Mouse (Mus musculus) splenic B cell, adult 2 months (primary cell): ENCODE measurements around the gene Nedd9.

Source experiments
- DNase-seq: peaks from one replicate; pipeline ENCODE4 v3.0.0-alpha.2; 2011; ENCODE audit warnings: low read depth, low spot score
- H3K27me3 ChIP-seq: 2 replicates; pipeline ENCODE4 v1.6.1; 2012; ENCODE audit warnings: mild to moderate bottlenecking, low read length, moderate library complexity, mixed read lengths; ENCODE audit not compliant: control insufficient read depth, poor library complexity, insufficient read depth, severe bottlenecking
- H3K36me3 ChIP-seq: 2 replicates; pipeline ENCODE4 v1.6.1; 2012; ENCODE audit warnings: mild to moderate bottlenecking, low read length, moderate library complexity, mixed read lengths; ENCODE audit not compliant: control insufficient read depth, poor library complexity, insufficient read depth, severe bottlenecking

Nedd9 gene

GRCm38 (mm10) chr13:41352352-41352751 lies 134.8 kb downstream of the Nedd9 start:
- no peak for DNase-seq
- Histone ChIP-seq H3K27me3 (no peaks in the 10 kb centered on the region), H3K36me3 (no peaks in the 10 kb centered on the region)

DNA sequence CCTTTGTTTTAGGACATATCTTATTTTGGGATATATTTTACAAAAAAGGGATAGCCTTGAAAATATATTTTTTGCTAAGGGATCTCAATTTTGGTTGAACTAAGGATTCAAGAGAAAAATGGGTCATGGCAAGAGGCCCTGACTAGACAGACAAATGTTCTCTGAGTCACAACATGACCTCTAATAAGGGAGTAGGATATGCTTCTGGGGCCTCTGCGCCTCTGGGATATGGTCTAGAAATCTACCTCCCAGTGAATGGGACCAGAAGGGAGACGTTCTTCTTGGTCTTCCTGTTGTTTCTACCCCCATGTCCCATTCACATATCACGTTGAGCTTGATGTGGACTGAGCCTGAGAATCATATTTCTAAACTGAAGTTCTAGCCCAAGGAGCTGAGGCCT lies 136.6 kb downstream of the Nedd9 start:
- DNase-seq: no peak
- no peaks in the 10 kb centered on the region for H3K36me3 ChIP-seq
- H3K27me3 ChIP-seq: no peaks in the 10 kb centered on the region

GRCm38 (mm10) chr13:41349770-41350169 lies 137.4 kb downstream of the Nedd9 start:
- Histone ChIP-seq H3K36me3 (no peaks in the 10 kb centered on the region), H3K27me3 (no peaks in the 10 kb centered on the region)
- no peak for DNase-seq

DNA sequence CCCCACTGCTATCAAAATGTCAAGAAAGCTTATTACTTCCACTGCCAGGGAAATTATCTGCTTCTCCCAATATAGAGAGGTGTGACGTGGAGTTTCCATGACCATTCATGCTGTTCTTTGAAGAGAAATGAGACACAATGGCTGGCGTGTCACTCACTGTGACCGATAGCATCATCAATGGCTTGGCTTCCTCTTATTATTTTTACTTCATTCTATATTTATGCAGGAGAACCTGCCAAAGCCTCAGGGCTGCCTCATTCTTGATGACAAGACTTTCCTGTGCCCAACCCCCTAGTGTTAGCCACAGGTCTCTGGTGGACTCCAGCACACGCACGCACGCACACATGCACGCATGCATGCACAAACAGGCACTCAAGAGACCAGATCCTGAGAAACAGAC lies 141.4 kb downstream of the Nedd9 start:
- DNase-seq: peak; percentile 84
- Histone ChIP-seq H3K36me3 (peaks cover 2% of the 10 kb centered on the region; the same call in 1 of the 2 replicates), H3K27me3 (no peaks in the 10 kb centered on the region)

DNA sequence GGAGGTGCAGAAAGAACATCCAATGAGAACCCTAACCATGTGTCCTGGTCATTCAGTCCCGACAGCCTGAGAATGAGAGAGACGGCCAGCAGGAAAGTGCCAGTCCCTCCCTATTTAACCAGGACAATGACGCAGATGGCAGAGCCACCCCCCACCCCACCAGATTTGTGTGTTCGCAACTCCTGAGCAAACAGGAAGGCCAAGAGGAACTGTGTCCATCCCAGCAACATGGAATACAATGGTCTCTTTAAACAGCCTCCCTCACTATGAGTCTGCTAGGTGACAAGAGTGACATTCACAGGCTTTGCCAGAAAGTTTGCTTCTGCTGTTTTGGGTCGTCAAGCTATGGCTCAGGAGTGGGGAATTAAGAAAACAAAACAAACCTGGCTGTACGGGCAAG lies 141.9 kb downstream of the Nedd9 start:
- H3K36me3 ChIP-seq: peaks cover 2% of the 10 kb centered on the region; the same call in 1 of the 2 replicates
- no peak for DNase-seq

DNA sequence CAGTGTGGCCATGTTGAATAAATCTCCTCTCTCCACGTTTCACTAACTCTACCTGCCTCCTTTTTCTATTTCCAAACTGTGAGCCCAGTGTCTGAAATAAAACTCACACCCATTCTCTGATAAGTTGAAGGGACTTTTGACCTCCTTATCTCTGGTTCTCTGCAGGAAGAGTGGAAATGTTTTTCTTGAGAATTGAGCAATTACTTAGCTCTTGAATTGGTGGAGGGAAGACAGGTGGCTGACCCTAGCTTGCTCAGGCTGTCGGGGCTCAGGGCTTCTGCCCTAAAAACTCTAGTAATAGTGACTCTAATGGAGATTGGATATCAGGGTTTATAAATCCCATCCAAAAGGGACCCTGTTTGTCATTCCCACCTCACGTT lies 143.3 kb downstream of the Nedd9 start:
- DNase-seq: no peak
- H3K36me3 ChIP-seq: peaks cover 5% of the 10 kb centered on the region; the same call in 1 of the 2 replicates
- no peaks in the 10 kb centered on the region for H3K27me3 ChIP-seq

More for the DNA sequence above, 141.9 kb downstream of the Nedd9 start:
- H3K27me3 ChIP-seq: no peaks in the 10 kb centered on the region

- Histone ChIP-seq H3K36me3 (peaks cover 5% of the 10 kb centered on the region; the same call in 1 of the 2 replicates), H3K27me3 (no peaks in the 10 kb centered on the region)
- no peak for DNase-seq
Observed at GRCm38 (mm10) chr13:41343163-41343886, 143.8 kb downstream of the Nedd9 start.

- Histone ChIP-seq H3K27me3 (no peaks in the 10 kb centered on the region), H3K36me3 (peaks cover 8% of the 10 kb centered on the region)
- no peak for DNase-seq
Observed at GRCm38 (mm10) chr13:41341422-41341821, 145.7 kb downstream of the Nedd9 start.

DNA sequence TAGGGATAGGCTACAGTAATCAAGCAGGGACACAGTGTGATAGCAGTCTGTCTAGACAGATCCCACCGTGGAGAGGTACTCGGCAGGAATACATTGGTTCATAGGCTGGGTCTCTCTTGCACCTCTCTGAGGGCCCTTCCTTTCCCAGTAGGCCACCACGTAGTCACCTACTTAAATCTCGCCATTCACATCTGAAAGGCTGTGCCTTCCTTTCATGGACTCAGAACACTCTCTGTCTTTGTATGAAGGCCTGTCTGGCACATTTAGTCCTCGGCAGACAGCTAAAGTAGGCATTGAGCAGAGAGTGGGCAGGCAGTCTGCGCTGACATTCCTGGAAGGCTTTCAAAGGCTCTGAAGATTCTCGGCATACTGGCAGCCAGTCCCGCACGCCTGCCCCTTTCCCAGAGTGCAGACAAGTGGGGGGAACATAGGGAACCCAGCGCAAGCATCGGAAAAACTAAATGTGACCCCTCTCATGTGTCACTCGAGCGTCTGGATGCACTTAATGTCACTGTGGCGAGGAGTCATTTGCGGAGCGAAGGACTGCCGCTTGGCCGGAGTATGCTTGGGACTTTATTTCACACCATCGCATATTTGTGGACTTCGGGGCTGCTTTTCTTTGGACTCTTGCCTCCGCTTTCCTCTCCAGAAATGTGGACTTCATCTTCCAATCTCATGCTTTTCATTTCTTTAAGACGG lies 147.4 kb downstream of the Nedd9 start:
- DNase-seq: no peak
- peaks cover 13% of the 10 kb centered on the region for H3K36me3 ChIP-seq
- no peaks in the 10 kb centered on the region for H3K27me3 ChIP-seq

- Histone ChIP-seq H3K27me3 (no peaks in the 10 kb centered on the region), H3K36me3 (peaks cover 13% of the 10 kb centered on the region)
- DNase-seq: no peak
Observed at GRCm38 (mm10) chr13:41339195-41339594, 148.0 kb downstream of the Nedd9 start.

GRCm38 (mm10) chr13:41337407-41337806 lies 149.8 kb downstream of the Nedd9 start:
- Histone ChIP-seq H3K36me3 (peaks cover 15% of the 10 kb centered on the region), H3K27me3 (no peaks in the 10 kb centered on the region)
- DNase-seq: no peak

GRCm38 (mm10) chr13:41336260-41336659 lies 150.9 kb downstream of the Nedd9 start:
- DNase-seq: no peak
- peaks cover 13% of the 10 kb centered on the region for H3K36me3 ChIP-seq
- H3K27me3 ChIP-seq: no peaks in the 10 kb centered on the region

DNA sequence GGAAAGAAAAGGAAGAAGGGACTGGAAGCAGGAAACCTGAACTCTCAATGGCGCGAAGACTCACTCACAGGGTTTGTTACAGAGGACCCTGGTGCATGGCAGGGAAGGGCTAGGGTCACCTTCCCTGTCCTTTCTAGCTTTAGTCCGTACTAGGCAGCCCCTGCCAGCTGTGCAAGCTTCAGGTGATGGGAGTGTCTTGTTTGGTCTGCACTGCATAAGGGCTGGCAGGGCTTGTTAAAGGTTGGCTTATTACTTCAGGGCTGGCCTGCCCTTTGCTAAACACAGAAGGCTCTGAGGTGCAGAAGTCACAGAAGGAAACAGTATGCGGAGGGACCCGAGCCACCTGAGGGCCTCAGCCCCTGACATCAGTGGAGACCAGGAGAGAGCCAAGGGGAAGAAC lies 151.4 kb downstream of the Nedd9 start:
- H3K36me3 ChIP-seq: peaks cover 15% of the 10 kb centered on the region
- no peaks in the 10 kb centered on the region for H3K27me3 ChIP-seq
- DNase-seq: no peak

DNA sequence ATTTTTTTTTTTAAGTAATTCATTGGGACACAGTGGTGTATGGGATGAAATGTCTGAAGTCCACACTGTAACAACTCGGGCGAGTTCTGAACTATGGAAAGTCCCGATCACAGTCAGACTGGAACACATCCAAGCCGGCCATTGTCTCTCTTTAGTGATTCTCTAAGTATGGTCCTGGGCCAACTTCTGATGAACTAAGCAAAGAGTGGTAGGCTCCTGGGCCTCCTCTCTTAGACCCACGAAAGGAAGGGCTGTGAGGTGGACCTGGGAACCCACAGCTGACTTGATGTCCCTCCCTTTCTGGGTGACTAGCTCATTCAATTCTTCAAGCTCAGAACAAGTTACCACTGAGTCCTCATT lies 152.5 kb downstream of the Nedd9 start:
- DNase-seq: no peak
- Histone ChIP-seq H3K36me3 (peaks cover 12% of the 10 kb centered on the region), H3K27me3 (no peaks in the 10 kb centered on the region)

DNA sequence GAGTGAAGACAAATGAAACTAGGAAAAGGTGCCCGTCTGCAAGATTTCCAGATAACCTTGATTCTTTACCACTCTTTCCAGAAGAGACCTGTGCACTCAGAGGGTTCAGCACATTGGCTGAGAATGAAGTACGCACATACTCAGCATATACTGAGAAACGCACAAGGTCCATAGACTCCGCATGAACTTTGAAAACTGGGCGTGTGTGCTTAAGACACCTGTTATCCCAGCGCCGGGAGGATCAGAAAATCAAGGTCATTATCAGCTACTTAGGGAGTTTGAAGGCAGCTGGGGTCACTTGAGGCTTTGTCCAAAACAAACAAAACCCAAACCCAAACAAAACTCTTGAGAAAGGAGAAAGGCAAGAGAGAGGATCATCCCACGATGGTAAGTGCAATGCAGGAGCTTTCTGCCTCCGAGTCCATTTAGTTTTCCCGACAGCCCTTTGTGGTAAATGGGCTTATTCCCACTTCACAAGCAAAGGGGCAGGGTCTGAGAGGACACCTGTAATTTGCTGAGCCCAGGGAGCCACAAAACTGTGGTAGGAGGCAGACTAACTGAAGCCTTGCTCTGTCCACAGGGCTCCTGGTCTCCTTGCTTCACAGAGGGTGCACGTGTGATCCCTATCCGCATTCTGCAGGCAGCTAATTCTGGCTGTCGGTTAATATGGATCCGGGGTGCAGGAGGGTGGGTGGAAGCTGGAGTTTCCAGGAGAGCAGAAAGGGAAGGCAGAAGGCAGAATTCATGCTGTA lies 153.1 kb downstream of the Nedd9 start:
- DNase-seq: no peak
- Histone ChIP-seq H3K36me3 (peaks cover 12% of the 10 kb centered on the region), H3K27me3 (no peaks in the 10 kb centered on the region)
